Mouse (Mus musculus): ENCODE data around the gene Gm5930.
"Not testable (repeated sequence)": the region's sequence is repeated elsewhere in the genome, so short reads cannot be mapped to it uniquely, and the experiment has no call there.

Gm5930 gene

DNA sequence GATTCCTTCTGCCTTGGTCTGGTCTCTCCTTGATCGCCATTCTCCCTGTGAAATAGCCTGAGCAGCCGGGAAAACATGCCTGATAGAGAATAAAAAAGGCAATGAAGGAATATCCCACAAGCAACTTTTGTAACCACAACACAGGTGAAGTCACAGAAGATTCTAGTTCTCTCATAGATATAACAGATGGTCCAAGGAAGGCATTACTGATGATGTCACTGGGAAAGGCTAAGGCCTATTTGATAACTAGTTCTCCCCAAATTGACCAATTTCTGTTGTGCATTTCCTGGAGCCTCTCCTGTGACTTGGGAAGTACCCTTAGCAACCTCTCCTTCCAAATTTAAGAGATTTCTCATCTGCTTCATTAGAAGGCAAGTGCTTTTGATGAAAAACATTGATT, at the start of gene Gm5930:
TSS of gene Gm5930 (minus strand) at position 101 of the 400 bp plus-strand sequence.
- DNase-seq: not testable (repeated sequence)

GRCm38 (mm10) chr14:44384233-44384632, 45.8 kb upstream of the Gm5930 start:
- not testable (repeated sequence) for DNase-seq

GRCm38 (mm10) chr14:44365057-44365456, 26.7 kb upstream of the Gm5930 start, which contains the start of gene Gm8229:
Gene Gm8229 (plus strand): TSS chr14:44365357.
- not testable (repeated sequence) for DNase-seq

GRCm38 (mm10) chr14:44362301-44362700, 23.9 kb upstream of the Gm5930 start:
- not testable (repeated sequence) for DNase-seq

DNA sequence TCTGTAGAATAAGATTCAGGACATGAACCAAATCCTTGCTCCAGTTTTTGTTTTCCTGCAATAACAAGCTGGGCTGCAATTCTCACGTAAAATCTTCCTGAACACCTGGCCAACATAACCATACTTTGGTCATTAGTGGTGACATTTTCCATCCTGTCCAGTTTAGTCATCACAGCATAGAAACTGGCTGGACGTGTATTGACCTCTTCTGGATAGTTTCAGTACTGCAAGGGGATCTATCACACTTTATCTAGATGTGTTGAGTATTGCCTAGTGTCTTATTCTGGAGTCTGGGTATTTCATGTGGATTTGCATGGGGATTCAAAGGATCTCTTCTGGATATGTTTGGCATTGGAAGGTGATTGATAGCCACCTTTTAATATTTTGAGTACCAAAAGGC, 23.0 kb upstream of the Gm5930 start:
- not testable (repeated sequence) for DNase-seq

DNA sequence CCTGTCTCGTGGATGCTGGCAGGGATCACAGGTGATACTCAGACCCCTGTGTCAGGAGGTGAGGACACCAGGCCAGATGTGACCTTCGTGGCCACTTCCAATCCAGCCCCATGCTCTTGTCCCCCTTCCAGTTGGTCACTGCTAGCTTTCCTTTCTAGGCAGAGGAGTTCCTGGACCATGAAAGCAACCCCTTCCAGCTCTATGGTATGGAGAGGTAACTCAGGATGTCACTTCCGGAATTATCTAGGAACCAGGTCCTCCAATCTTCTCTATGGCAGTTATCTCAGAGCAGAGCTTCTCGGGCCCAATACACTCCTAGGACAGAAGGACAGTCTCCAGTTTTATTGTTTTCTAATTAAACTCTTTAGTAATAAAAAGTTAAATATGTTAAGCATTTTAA, 26.3 kb downstream of the Gm5930 start:
- not testable (repeated sequence) for DNase-seq

DNA sequence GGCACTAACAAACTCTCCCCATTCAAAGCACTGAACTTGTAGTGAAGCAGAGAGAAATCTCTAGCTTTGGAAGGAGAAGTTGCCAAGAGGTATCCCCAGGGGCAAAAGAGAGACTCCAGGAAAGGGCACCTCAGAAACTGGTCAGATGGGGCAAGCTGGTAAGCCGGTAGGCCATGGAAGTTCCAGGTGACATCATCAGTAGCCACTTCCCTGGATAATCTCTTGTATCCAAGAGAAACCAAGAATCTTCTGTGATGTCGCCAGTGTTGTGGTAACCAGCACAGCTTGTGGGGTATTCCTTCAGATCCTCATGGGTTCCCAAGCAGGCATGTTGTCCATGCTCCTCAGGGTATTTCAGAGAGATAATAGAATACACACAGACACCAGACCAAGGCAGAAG, 53.1 kb downstream of the Gm5930 start, which contains the start of gene Gm8220:
TSS of gene Gm8220 (plus strand) at position 301 of the 400 bp plus-strand sequence.
- DNase-seq: not testable (repeated sequence)

Measured in lung, postnatal 4 days (tissue).